Mouse (Mus musculus): Measurements from ENCODE around the gene Hpse.

DNA sequence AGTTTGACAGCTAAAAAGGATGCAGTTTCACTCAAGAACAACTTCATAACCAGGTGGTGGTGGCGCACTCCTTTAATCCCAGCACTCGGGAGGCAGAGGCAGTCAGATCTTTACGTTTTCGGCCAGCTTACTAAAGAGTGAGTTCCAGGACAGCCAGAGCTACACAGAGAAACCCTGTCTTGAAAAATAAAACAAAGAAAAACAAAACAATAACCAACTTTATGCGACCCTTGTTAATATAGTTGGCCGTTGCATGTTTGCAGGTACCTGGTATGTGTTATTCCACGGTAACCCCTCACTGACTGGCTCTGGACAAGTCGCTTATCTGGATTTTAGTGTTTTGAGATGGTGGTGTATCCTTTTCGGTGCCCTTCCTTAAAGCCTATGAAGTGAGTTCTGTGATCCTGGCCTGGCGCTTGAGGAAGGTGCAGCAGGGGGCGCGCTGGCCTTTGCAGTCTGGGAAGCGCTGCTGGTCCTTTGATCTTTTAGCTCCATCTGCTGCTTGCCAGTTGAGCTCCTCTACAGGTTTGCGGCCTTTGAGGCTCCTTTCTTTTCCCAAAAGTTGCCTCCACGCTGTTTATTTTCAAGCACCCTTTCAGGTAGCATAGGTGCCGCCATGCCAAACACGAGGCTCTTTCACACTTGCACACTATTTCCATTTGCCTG is 44.7 kb downstream of the Hpse start, which contains the start of gene Coq2:
- TF ChIP-seq CHD2 (IDR thresholded peaks at IDR 0.05; ENCODE audit: low read depth, low read length) (no peak), HCFC1 (IDR thresholded peaks at IDR 0.05; ENCODE audit: borderline replicate concordance, insufficient read depth, low read length) (no peak), ZC3H11A (IDR thresholded peaks at IDR 0.05; ENCODE audit: borderline replicate concordance, low read depth, low read length) (peak; percentile 59; the same call in 1 of the 2 replicates), ZNF384 (IDR thresholded peaks at IDR 0.05; ENCODE audit: low read depth, low read length) (no peak)
